Mouse (Mus musculus): ENCODE measurements around the gene Kcnip1. TPM values are rescaled to one million over a fixed set of nuclear protein-coding genes. Genes with fewer than 3 reads are reported as not detected.

Gene Kcnip1
- polyA plus RNA-seq, 1 experiment from 2014 or later: 2.0 TPM

GRCm38 (mm10) chr11:33749408-33749807, 243.5 kb downstream of the Kcnip1 start:
- no peak overlapping the region for H3K27ac ChIP-seq (replicated peaks)
- 0 out of 2 replicates have a peak, but pooled peaks cover 6% of the 10 kb centered on the region for H3K27me3 ChIP-seq (replicated peaks; ENCODE audit: low read depth, poor library complexity, severe bottlenecking)
- peaks cover 20% of the 10 kb centered on the region for H3K4me1 ChIP-seq
- H3K4me3 ChIP-seq: no peak overlapping the region
- WGBS: 94% methylated on average over 12 of the region's 12 CpGs
- DNase-seq (ENCODE audit: low spot score): no peak
- H3K36me3 ChIP-seq (replicated peaks): no peaks in the 10 kb centered on the region
- no peaks in the 10 kb centered on the region for H3K9me3 ChIP-seq

DNA sequence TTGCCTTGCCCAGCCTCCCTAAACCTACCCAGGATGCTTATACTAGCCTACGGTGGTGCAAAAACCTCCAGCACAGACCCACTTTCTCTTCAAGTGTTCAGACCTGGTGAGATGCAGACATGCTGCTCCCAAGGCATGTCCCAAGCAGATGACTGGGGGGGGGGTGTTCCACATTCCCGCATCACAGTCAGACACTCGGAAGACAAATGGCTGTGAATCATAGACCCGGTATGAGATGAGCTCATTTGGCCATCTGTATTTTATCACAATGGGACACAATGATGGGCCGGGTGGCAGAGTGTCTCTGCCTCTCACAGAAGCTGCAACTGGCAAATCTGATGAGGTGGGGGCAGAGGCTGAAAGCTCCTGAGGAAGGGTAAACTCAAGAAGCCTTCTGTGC, 244.2 kb downstream of the Kcnip1 start:
- no peak for DNase-seq (ENCODE audit: low spot score)
- H3K4me3 ChIP-seq: no peak overlapping the region
- no peaks in the 10 kb centered on the region for H3K36me3 ChIP-seq (replicated peaks)
- no peak overlapping the region for H3K27ac ChIP-seq (replicated peaks)
- peaks cover 22% of the 10 kb centered on the region for H3K4me1 ChIP-seq
- no peaks in the 10 kb centered on the region for H3K9me3 ChIP-seq
- WGBS: 88% methylated on average over 5 of the region's 5 CpGs
- 0 out of 2 replicates have a peak, but pooled peaks cover 6% of the 10 kb centered on the region for H3K27me3 ChIP-seq (replicated peaks; ENCODE audit: low read depth, poor library complexity, severe bottlenecking)

- 0 out of 2 replicates have a peak, but pooled peaks cover 6% of the 10 kb centered on the region for H3K27me3 ChIP-seq (replicated peaks; ENCODE audit: low read depth, poor library complexity, severe bottlenecking)
- H3K36me3 ChIP-seq (replicated peaks): no peaks in the 10 kb centered on the region
- H3K4me1 ChIP-seq: peaks cover 18% of the 10 kb centered on the region
- DNase-seq (ENCODE audit: low spot score): no peak
- H3K9me3 ChIP-seq: no peaks in the 10 kb centered on the region
- H3K4me3 ChIP-seq: no peak overlapping the region
- H3K27ac ChIP-seq (replicated peaks): no peak overlapping the region
- 83% methylated on average over 5 of the region's 5 CpGs for WGBS
These were observed 245.5 kb downstream of the Kcnip1 start for GRCm38 (mm10) chr11:33747402-33747955.

- Histone ChIP-seq H3K4me3 (no peak overlapping the region), H3K27ac (replicated peaks) (no peak overlapping the region), H3K27me3 (replicated peaks; ENCODE audit: low read depth, poor library complexity, severe bottlenecking) (0 out of 2 replicates have a peak, but pooled peaks cover 4% of the 10 kb centered on the region), H3K36me3 (replicated peaks) (no peaks in the 10 kb centered on the region), H3K9me3 (no peaks in the 10 kb centered on the region), H3K4me1 (peaks cover 16% of the 10 kb centered on the region)
- DNase-seq (ENCODE audit: low spot score): no peak
- WGBS: 82% methylated on average over 3 of the region's 3 CpGs
These were observed 246.6 kb downstream of the Kcnip1 start for GRCm38 (mm10) chr11:33746402-33746801.

- WGBS: 86% methylated on average over 3 of the region's 3 CpGs
- Histone ChIP-seq H3K27me3 (replicated peaks; ENCODE audit: low read depth, poor library complexity, severe bottlenecking) (no peaks in the 10 kb centered on the region), H3K9me3 (no peaks in the 10 kb centered on the region), H3K27ac (replicated peaks) (no peak overlapping the region), H3K36me3 (replicated peaks) (no peaks in the 10 kb centered on the region), H3K4me1 (peaks cover 16% of the 10 kb centered on the region), H3K4me3 (no peak overlapping the region)
- no peak for DNase-seq (ENCODE audit: low spot score)
These were observed 247.1 kb downstream of the Kcnip1 start for GRCm38 (mm10) chr11:33745821-33746329.

DNA sequence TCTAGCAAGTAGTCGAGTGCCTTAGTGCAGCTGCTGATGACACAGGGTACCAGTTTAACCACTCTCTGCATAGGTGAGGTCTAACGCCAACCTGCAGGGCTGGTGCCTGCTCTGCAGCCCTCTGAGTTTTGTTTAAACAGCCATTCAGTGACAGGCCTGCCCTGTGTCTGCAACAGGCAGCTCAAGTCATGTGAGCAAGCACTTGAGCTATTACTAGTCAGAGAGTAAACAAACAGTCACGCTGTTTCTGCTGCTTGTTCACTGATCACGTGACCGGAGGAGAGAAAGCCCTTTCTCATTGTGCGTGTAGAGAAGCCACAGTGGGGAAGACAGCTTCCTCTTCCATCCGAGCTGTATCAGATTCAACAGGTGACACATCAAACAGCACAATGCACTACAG, 248.5 kb downstream of the Kcnip1 start:
- no peaks in the 10 kb centered on the region for H3K27me3 ChIP-seq (replicated peaks; ENCODE audit: low read depth, poor library complexity, severe bottlenecking)
- H3K9me3 ChIP-seq: no peaks in the 10 kb centered on the region
- no peak overlapping the region for H3K27ac ChIP-seq (replicated peaks)
- no peak for DNase-seq (ENCODE audit: low spot score)
- H3K4me1 ChIP-seq: peaks cover 16% of the 10 kb centered on the region
- WGBS: 55% methylated on average over 7 of the region's 7 CpGs
- H3K36me3 ChIP-seq (replicated peaks): no peaks in the 10 kb centered on the region
- H3K4me3 ChIP-seq: no peak overlapping the region

- Histone ChIP-seq H3K4me1 (peaks cover 16% of the 10 kb centered on the region), H3K27ac (replicated peaks) (no peak overlapping the region), H3K27me3 (replicated peaks; ENCODE audit: low read depth, poor library complexity, severe bottlenecking) (peaks cover 7% of the 10 kb centered on the region), H3K9me3 (no peaks in the 10 kb centered on the region), H3K36me3 (replicated peaks) (no peaks in the 10 kb centered on the region), H3K4me3 (no peak overlapping the region)
- 89% methylated on average over 3 of the region's 3 CpGs for WGBS
- no peak for DNase-seq (ENCODE audit: low spot score)
These were observed 252.8 kb downstream of the Kcnip1 start for GRCm38 (mm10) chr11:33740187-33740586.

DNA sequence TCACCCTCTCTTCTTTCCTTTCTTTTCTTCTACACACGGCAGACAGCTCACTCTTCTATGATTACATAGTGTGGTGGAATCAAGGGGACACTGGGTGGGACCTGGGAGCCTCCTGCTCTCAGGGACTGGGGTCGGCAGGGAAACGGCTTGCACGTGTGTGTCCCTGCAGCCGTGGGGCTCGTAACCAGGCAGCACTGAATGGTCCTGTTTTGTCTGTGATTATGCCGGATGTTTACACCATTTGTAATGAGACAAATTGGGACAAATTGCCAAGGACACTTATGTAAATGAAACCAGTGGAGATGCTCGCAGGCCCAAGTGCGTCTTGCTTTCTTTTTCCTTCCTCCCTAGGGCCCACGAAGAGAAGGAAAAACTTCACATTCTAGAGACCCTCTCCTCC, 256.5 kb downstream of the Kcnip1 start:
- no peaks in the 10 kb centered on the region for H3K4me1 ChIP-seq
- no peak for DNase-seq (ENCODE audit: low spot score)
- no peaks in the 10 kb centered on the region for H3K36me3 ChIP-seq (replicated peaks)
- H3K4me3 ChIP-seq: no peak overlapping the region
- H3K9me3 ChIP-seq: no peaks in the 10 kb centered on the region
- no peak overlapping the region for H3K27ac ChIP-seq (replicated peaks)
- H3K27me3 ChIP-seq (replicated peaks; ENCODE audit: low read depth, poor library complexity, severe bottlenecking): peaks cover 10% of the 10 kb centered on the region
- 55% methylated on average over 10 of the region's 10 CpGs for WGBS

- 8% methylated on average over 3 of the region's 3 CpGs for WGBS
- no peaks in the 10 kb centered on the region for H3K36me3 ChIP-seq (replicated peaks)
- H3K4me3 ChIP-seq: no peak overlapping the region
- no peak overlapping the region for H3K27ac ChIP-seq (replicated peaks)
- H3K4me1 ChIP-seq: no peaks in the 10 kb centered on the region
- H3K27me3 ChIP-seq (replicated peaks; ENCODE audit: low read depth, poor library complexity, severe bottlenecking): peaks cover 10% of the 10 kb centered on the region
- peak; percentile 67 for DNase-seq (ENCODE audit: low spot score)
- no peaks in the 10 kb centered on the region for H3K9me3 ChIP-seq
These were observed 259.7 kb downstream of the Kcnip1 start for GRCm38 (mm10) chr11:33733269-33733668.

DNA sequence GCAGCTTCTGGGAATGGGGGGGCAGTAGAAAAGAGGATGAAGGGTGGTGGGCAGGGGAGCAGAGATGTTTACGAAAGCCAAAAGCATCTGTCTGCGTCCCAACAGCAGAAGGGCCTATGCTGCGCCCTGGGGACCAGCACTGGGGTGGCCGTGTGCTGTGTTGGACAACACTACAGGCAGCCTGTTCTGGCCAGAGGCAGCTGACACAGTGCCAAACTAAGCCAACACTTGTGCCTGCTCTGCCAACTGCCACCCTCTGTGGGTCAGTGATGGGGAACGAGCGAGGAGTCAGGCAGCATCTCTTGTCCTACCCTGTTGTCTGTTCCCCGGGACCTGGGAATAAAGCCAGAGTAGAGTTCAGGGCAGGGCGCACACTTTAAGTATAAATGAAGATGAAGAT, 260.6 kb downstream of the Kcnip1 start:
- DNase-seq (ENCODE audit: low spot score): no peak
- H3K27ac ChIP-seq (replicated peaks): no peak overlapping the region
- peaks cover 10% of the 10 kb centered on the region for H3K27me3 ChIP-seq (replicated peaks; ENCODE audit: low read depth, poor library complexity, severe bottlenecking)
- H3K4me3 ChIP-seq: no peak overlapping the region
- no peaks in the 10 kb centered on the region for H3K4me1 ChIP-seq
- H3K9me3 ChIP-seq: no peaks in the 10 kb centered on the region
- 90% methylated on average over 8 of the region's 8 CpGs for WGBS
- H3K36me3 ChIP-seq (replicated peaks): no peaks in the 10 kb centered on the region

GRCm38 (mm10) chr11:33721297-33721696, 271.7 kb downstream of the Kcnip1 start:
- Histone ChIP-seq H3K4me1 (no peaks in the 10 kb centered on the region), H3K9me3 (0 out of 2 replicates have a peak, but pooled peaks cover 3% of the 10 kb centered on the region), H3K36me3 (replicated peaks) (no peaks in the 10 kb centered on the region), H3K4me3 (no peak overlapping the region), H3K27me3 (replicated peaks; ENCODE audit: low read depth, poor library complexity, severe bottlenecking) (no peaks in the 10 kb centered on the region), H3K27ac (replicated peaks) (no peak overlapping the region)
- 23% methylated on average over 7 of the region's 7 CpGs for WGBS
- peak; percentile 80 for DNase-seq (ENCODE audit: low spot score)

DNA sequence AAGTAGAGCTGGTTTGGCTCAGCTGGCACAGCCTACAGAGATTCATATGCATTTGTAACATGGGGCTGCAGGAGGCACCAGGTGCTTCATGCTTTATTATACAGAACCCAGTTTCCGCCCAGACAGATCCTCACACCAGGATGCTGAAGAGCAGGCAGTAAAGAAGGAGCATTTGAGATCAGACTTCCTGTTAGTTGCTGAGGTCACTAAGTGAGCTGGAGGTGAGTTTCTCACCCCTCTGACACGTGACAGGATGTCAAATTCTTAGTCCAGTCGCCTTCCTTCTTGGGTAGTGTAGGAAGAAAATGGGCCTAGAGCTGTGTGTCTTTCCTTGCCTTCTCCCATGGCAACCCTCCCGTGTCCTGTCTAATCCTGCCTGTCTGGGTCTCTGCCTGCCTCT, 286.2 kb downstream of the Kcnip1 start:
- Histone ChIP-seq H3K9me3 (no peaks in the 10 kb centered on the region), H3K36me3 (replicated peaks) (no peaks in the 10 kb centered on the region), H3K4me3 (no peak overlapping the region), H3K27me3 (replicated peaks; ENCODE audit: low read depth, poor library complexity, severe bottlenecking) (0 out of 2 replicates have a peak, but pooled peaks cover 3% of the 10 kb centered on the region), H3K4me1 (peaks cover 8% of the 10 kb centered on the region), H3K27ac (replicated peaks) (no peak overlapping the region)
- DNase-seq (ENCODE audit: low spot score): no peak
- 32% methylated on average over 4 of the region's 4 CpGs for WGBS

DNA sequence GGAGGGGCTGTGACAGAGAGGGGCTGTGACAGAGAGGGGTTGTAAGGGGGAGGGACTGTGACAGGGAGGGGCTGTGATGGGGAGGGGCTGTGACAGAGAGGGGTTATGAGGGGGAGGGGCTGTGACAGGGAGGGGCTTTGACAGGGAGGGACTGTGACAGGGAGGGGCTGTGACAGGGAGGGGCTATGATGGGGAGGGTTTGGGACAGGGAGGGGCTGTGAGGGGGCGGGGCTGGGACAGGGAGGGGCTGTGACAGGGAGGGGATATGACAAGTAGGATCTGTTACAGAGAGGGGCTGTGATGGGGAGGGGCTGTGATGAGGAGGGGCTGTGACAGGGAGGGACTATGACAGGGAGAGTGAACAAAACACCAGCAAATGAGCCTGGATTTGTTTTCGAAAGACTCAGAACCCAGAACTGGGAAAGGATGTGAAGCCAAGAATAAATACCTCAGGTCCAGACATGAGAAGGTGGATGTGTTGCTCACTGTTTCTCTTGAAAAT, 290.9 kb downstream of the Kcnip1 start:
- H3K4me3 ChIP-seq: no peak overlapping the region
- peak; percentile 25 for DNase-seq (ENCODE audit: low spot score)
- 36% methylated on average over 2 of the region's 2 CpGs for WGBS
- H3K27me3 ChIP-seq (replicated peaks; ENCODE audit: low read depth, poor library complexity, severe bottlenecking): no peaks in the 10 kb centered on the region
- no peak overlapping the region for H3K27ac ChIP-seq (replicated peaks)
- H3K36me3 ChIP-seq (replicated peaks): no peaks in the 10 kb centered on the region
- peaks cover 14% of the 10 kb centered on the region for H3K4me1 ChIP-seq
- H3K9me3 ChIP-seq: no peaks in the 10 kb centered on the region
